Mouse (Mus musculus) activated CD4-positive, CD25-positive, alpha-beta regulatory T cell, adult 4 months (primary cell): ENCODE results near the gene Larp1. TPM values are rescaled to one million over a fixed set of nuclear protein-coding genes. Genes with fewer than 3 reads are reported as not detected.

ENCODE experiments used
- ATAC-seq: one replicate; pipeline ENCODE4 v1.8.0; 2017
- polyA plus RNA-seq, 2 experiments: library from polyadenylated mRNA; unstranded; fragments of 100-300 nt; shearing (Covaris generic); gene quantifications; one replicate each; pipeline ENCODE4 v1.2.1; 2017

The Larp1 gene
- 10 to 100 TPM; 20.0 to 26.8 TPM for polyA plus RNA-seq

DNA sequence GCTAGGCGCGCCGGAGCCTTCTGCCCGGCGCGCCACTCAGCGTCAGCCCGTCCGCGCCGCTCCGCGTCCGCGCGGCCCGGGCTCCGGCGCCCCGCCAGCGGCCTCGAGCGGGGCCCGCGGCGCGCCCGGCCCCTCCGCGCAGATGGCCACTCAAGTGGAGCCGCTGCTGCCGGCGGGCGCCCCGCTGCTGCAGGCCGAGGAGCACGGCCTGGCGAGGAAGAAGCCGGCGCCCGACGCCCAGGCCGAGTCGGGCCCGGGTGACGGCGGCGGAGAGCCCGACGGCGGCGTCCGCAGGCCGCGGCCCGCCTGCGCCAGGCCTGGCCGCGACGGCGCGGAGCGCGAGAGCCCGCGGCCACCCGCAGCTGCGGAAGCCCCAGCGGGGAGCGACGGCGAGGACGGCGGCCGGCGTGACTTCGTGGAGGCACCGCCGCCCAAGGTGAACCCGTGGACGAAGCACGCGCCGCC, at the start of gene Larp1:
Gene Larp1 (plus strand): TSS at position 14 of the 465 bp plus-strand sequence.
- ATAC-seq, result peak; percentile 7

DNA sequence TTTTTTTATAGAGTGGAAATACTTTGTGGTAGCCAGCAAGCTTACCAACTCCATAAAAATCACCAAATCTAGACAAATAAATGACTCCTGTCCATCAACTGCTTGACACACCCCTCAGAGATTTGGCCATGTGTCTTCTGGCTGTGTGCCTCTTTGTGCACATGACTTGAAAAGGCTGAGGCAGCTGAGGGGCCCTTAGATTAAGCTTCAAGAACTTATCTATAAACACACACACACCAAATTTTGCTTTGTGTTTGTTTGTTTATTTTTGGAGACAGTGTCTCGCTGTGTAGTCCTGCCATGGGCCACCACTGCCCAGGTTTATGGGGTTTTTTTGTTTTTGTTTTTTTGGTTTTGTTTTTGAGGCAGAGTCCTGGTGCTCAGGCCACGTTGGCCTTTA, 48.9 kb upstream of the Larp1 start:
- no peak for ATAC-seq

DNA sequence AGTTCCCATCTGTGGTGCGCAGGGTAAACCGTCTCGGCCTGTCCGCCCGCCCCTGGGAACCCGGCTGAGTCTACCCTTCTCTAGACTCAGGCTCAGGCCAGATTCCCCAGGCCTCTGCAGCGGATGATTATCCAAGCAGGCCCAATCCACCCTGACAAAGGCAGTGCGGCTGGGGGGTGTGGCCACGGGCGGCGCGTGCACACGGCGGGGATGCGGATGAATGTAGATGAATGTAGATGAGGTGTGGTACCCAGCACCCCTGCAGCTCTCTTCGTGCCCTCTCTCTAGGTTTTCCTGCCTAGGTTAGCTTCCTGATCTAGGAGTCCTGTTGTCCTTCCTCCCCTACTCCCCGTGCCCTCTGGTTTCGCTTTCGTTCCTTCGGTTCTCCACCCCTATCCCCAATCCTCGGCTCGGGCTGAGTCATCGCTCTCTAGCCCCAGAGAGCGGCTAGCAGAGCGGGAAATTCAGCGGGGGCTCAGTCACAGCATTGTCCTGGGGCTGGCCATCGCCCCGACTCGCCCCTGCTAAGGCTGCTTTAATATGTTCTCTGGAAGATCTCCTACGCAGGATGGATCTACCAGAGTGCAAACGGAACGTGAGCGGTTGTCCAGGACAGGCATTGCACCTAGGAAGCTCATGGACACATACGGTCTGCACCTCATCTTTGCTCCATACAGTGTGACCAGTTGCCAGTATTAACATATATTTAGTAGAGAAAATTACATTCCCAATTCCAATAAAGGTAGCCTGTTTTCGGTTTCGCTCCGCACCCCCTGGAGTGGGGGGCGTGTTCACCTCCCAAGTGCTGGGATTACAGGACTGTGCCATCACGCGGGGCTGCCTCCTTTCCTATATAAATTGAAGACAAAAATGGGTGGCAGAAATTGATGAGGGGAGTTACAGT, 46.2 kb upstream of the Larp1 start:
- peak; percentile 78 for ATAC-seq

DNA sequence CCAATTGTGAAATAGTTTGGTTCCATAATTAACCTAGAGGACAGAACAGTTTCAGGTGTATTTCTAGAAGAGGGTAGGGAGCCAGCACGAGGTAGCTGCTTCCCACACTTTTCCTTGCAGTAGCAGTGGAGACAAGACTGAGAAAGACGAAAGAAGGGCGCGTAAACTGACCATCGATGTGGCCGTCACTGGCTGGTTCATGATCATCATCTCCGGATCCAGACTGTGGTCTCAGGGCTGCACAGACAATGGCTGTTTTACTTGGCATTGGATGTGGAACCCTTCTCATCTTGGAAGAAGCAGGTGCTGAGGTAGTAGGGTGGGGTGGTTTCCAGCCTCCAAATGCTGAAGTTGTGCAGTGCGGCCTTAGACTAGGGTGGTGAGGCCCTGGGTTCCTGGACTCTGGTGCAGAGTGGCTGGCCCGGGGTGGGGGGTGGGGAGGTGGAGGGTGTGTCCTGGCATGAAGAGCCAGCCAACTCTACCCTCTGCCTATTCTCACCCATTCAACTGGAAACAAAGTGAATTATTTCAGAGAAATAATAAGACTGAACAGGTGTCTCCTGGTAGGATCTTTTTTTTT, 45.5 kb upstream of the Larp1 start:
- no peak for ATAC-seq

DNA sequence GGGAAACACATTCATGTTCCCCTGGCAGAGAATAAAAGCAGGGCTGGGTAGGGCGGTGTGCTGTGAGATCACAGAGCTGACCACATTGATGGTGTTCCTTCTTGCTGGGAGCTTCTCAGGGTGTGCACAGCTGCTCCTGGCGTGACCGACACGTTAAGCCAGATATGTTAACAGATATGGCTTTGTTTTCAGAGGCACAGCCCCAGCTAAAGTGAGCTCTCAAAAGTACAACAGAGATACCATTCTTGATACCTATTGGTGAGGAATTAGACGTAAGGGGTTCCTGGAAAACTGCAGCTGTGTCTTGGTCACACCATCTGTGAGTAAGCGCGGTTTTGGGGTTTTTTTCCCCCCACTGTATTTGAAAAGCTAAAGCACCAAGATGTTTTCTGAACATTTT, 42.2 kb upstream of the Larp1 start:
- ATAC-seq, result no peak

DNA sequence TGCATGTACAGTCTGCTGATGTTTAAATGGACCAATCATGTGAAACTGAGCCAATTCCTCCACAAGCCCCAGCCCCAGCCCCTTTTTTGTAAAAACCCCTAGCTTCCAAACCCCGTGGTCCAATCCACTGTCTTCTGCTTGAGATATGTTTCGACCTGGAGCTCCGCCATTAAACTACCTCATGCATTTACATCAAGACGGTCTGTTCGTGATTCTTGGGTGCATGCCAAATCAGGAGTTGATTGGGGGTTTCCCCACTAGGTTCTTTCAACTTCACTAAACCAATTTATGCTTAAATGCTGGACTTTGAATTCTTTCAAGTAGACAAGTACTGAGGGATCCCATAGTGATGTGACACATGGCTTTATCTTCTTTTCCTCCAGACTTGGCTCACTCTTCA, 40.6 kb upstream of the Larp1 start:
- no peak for ATAC-seq

DNA sequence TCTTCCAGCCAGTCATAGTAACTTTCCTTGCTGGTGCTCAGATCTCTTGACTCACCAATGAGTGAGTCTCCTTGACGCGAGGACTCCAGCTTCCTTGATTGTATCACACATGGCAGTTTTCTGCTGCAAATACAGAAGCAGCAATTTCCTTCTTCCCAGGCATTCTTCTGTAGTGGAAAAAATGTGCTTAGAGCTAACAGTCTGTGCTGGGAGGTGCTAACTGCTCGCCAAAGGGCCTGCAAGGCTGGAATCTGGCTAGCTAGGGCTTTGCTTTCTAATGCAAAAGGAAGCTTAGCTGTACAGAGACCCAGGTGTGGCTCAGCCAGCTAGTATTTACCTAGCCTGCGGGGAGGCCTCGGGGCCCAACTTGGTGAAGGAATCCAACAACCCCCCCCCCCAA, 38.3 kb upstream of the Larp1 start:
- no peak for ATAC-seq

DNA sequence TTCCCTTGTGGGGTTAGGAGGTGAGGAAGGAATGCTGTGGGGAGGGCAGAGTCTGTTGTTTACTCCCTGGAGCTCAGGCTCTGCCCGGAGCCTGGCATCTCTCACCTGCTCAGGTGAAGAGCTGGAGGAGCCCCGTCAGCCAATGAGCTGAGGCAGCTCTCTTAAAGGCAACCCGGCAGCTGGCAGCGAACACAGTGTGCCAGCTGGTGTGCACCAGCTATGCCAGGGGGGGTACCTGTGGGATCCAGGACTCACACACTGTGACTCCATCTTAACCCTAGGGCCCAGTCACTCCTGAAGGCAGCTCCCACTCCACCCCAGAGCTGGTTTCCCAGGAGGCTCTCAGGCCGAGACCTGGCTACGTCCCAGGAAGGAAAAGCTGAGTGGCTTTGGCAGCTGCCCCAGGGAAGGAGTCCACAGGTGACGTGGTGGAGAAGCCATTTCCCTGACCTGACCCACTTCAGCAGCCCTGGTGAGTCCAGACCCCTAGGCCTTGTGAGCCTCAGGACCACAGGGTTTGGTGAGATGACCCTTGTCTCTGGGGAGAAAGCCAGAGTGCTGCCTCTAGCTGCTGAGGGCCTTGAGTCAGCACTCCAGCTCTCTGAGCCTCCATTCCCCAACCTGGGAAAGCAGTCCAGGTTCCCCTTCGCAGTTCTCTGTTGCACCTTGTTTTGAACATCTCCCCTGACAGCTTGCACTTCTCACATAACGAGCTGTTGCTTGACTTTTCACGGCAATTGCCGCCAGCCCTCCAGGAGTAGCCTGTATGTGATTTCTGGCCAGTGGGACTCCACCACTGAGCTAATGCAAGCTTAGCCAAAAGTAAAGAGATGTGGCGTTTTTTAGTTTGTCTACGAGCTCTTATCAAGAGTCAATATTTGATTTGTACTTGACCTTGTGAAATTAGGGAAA, 35.6 kb upstream of the Larp1 start:
- no peak for ATAC-seq

DNA sequence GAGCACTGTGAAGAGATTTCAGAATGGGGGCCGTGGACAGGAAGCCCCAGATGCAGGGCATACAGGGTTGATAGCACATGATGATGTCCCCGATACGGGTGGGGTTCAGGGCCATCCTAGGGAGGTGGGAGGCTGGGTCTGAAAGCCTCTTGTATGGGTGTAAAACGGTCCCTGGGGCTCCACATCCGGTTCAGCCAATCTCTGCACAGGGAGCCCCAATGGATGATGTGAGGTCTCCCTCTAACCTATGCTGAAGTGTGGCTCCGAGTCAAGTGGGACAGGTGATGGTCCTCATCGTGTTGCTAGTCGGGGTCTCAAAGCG, 35.0 kb upstream of the Larp1 start:
- ATAC-seq, result no peak

DNA sequence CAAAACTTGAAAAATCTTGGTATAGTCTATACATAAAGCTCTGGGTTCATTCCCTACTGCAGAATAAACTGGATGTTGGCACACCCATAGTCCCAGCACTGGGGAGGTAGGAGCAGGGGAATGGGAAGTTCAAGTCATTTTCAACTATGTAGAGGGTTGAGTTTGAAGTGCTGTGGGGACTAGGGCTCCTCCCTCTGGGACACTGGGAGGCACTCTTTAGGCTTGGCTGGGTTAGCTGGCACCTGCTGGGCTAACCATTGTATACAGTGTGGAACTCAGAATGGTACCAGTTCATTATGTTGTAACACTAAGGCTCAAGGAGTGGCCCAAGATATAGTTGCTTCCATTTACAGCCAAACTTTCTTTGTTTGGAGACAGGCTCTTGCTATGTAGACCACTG, 33.0 kb upstream of the Larp1 start:
- no peak for ATAC-seq

DNA sequence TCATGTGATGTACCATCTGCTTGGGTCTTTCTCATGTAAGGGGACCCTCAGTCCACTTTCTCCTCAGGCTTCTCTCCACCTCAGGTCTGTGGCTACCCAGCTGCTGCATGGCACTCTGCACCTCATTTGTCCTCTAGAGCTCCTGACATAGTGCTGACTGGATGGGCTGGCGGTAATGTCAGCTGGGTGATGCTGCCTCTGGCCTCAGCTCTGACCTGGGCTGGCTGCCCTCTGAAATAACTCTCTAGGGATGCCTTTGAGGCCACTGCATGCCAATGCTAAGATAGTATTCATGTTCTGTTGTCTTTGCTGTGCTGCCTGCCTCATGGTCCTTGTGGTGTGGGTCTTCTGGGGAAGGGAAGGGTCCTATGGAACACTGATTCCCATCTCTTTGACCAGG, 31.2 kb upstream of the Larp1 start:
- no peak for ATAC-seq

DNA sequence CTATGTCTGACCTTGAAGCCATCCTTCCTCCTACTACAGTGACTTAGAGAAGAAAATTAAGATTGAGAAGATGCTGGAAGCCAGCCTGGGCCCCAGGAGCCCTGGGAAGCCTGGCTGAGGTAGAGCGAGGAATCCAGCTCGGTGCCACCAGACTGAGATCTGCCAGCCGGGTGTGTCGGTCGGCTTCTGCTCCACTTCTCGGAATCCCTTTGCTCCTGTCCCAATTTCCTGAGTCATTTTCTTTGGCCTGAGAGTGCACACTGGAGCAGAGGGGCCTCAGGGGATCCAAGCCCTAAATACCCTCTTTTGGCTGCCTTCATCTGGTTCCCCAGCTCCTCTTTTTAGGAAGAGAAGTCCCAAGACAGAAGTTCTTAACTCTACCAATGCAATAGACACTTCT, 29.2 kb upstream of the Larp1 start:
- ATAC-seq, result no peak

DNA sequence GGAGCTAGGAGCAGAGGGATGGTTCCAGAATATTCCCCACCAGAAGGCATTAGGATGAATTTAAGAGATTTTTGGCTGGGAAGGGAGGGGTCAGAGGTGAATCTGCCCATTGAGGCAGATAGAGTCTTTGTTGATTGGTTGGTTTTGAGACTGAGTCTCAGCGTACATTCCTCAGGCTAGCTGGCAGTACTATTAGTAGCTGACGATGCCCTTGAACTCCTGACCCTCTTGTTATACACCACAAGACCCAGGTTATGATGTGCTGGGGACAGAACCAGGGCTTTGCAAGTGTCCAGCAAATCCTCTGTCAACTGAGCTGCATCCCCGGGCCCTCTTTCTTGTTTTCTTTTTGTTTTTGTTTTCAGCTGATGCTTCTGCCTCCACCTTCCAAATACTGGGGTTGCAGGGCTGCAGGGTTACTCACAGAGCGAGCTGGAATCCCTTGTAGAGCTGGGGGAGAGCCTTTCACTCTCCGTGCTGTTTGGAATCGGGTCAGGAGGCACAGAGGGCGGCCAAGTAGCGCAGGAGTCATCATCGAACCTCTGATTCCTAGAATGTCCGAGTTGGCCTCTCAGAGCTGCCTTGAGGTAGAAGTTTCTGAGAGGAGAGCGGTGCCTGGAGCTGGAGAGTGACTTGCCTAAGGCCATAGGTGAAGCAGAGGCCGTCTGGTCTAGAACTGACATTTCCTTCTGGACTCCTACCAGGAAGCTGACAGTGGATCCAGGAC, 27.6 kb upstream of the Larp1 start:
- ATAC-seq, result no peak

DNA sequence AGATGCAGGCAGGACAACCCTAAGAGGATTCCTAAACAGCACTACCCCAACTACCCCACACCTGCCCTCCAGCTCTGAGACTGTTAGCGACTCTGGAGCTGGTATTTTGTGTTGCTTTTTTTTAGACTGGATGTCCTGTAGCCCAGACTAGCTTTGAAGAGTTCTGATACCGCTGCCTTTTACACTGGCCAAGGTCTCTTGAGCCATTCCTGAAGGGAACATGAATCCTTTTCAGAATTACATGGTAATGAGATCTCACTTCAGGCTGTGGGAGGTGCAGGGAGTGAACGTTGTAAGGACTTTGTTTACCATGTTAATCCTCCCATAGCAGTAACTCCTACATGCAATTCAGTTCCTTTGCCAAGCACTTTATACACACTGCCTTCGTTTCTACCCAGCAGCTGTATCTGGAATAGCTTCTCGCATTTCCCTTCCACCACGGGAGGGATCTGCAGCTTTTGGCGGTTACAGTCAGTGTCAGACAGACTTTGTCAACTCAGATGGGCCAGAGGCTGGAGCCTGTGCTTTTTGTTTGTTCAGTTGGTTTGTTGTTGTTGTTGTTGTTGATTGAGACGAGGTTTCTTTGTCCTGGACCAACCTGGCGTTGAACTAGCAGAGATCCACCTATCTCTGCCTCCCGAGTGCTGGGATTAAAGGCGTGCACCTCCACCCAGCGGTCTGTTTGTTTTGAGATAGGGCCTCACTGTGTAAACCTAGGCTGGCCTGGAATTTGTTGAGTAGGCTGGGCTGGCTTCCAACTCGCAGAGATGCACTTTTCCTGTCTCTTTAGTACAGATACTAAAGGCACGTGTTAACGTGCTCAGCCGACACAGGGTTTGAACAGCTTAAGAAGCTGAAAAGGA, 25.2 kb upstream of the Larp1 start:
- no peak for ATAC-seq

DNA sequence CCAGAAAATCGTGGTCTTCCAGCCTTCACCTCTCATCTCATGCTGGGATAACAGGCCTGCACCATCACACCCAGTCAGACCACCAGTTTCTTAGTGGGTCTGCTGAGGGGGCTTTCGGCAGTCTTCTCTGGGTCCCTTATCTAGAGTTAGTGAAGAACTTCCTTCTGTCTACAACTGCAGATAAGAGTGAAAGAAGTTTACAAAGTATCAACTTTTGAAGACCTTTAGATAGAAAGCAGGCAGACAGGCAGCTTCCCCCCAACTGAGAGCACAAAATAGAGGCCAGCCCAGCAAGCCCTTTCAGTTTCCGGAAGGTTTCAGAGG, 24.6 kb upstream of the Larp1 start:
- ATAC-seq, result no peak

DNA sequence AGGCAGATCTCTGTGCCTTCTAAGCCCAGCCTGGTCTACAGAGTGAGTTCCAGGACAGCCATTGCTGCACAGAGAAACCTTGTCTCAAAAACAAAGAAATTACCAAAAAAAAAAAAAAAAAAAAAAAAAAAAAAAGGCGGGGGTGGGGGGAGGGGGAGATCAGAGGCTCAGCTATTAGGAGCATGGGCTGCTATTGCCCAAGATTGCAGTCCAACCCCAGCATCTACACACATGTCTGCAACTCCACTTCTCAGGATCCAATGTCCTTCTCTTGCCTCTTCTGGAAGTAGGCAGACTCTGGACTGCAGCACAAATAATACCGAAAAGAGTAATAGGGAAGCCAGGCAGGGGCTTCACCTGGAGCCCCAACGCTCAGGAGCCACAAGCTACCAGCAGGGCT, 23.4 kb upstream of the Larp1 start:
- no peak for ATAC-seq

DNA sequence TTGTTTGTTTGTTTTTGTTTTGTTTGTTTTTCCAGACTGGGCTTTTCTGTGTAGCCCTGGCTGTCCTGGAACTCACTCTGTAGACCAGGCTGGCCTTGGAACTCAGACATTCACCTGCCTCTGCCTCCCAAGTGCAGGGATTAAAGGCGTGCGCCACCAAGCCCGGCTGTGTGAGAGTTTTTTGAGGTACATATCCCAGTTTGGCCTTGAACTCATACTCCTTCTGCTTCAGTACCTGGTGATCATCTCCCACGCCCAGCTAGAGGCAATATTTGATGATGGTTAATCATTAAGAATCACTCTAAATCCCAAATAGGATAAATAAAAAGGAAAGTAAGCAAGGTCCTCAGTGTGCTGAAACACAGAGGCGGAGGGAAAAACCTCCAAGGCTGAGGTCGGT, 22.8 kb upstream of the Larp1 start:
- no peak for ATAC-seq

DNA sequence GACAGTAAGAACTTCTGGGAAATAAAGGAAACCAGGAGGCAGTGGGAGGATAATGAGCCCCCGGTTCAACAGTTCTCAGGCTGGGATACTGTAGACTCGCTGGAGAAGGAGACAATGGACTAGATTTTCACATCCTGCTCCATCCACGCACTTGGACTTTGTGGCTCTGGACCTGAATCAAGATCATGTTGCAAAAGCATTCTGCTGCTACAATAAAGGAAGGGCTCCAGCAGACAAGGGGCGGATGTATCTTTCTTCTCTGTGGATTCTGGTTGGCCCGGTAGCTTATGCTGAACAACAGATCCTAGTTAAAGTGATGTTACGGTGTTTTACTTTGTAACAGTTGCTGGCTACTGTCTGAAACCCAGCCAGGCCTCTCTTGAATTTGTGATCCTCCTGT, 22.4 kb upstream of the Larp1 start:
- no peak for ATAC-seq

DNA sequence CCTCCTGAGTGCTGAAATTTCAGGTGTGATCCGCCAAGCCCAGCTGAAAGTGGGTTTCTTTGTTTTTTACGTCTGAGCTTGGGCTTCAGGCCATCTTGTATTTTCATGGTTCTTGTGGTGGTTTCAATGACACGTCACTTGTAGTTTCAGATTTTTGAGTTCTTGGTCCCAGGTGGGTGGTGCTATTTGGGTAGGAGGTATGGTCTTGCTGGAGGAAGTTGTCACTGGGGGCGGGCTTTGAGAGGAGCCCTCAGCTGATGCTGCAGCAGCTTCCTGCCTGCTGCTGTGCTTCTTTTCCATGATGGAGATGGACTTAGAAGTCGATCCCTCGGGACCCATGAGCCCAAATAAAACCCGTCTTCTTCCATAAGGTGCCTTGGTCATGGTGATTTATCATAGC, 22.0 kb upstream of the Larp1 start:
- no peak for ATAC-seq

DNA sequence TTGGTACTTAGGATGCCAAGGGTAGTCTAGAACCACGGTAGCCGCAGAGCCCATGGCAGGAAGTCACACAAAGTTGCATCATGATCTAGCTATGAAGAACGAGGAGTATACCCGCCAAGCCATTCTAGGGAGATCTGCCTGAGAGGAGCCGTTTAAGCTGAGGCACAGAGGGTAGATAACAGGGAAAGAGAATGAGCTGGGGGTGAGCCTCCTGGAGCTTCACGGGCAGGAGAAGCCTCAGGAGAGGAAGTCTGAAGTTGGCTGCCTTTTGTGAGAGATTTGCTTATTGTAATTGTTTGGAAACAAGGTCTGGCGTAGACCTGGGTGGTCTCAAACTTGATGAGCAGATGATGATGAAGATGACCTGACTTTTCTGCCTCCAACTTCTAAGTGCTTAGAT, 10.7 kb upstream of the Larp1 start:
- no peak for ATAC-seq

DNA sequence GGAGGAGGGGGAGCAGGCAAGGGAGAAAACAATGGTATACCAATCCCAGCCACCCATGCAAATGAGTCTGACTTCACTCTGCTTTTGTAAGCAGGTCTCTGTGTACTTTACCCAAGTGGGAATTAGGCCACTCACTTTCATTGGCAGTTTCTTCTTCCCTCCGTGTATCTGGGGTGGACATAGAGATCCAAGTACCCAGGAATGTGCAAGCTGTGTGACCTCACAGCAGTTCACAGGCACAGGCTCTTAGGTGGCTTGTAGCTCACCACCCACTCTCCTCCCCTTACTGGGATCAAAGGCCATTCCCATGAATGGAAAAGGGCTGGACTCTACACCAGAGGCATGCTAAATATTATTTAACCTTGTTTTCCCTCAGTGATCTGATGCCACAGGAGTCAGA, 10.0 kb upstream of the Larp1 start:
- no peak for ATAC-seq

DNA sequence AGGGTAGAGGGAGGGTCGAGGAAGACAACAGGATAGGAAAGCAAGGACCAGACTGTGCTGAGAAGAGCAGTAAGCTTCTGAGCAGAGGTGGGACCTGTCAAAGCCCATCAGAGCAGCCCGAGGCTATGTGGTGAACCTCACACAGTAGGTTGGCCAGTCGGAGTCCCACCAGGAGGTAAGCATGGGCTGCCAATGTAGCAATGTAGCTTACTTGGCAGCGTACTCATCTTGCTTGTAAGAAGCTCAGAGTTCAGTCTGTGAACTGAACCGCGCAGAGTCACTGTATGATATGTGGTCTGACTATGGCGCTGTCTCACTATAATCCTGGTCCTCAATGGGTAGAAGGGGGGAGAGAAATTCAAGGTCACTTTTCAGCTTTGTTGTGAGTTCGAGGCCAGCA, 5.7 kb upstream of the Larp1 start:
- ATAC-seq, result no peak
